Mouse (Mus musculus) brain, embryonic 14.5 days (tissue): ENCODE measurements around the gene Sowahc. TPM values are rescaled to one million over a fixed set of nuclear protein-coding genes. Genes with fewer than 3 reads are reported as not detected.

Source experiments
- DNase-seq: peaks from one replicate; pipeline ENCODE4 v3.0.0-alpha.2; 2011; ENCODE audit warnings: low read depth
- CTCF ChIP-seq: fragments of 200-500 bp; IDR thresholded peaks from 2 replicates; pipeline ENCODE4 v1.5.1; 2012; ENCODE audit warnings: inconsistent platforms, mild to moderate bottlenecking, moderate library complexity, borderline replicate concordance; ENCODE audit not compliant: insufficient read depth, insufficient read length; ENCODE audit errors: extremely low read depth
- POLR2A ChIP-seq: fragments of 200-500 bp; IDR thresholded peaks from 2 replicates; pipeline ENCODE4 v1.6.1; 2012; ENCODE audit warnings: mild to moderate bottlenecking, inconsistent platforms, borderline replicate concordance; ENCODE audit not compliant: poor library complexity, insufficient read depth, insufficient read length, severe bottlenecking; ENCODE audit errors: extremely low read depth
- polyA plus RNA-seq: library from polyadenylated mRNA; depleted of rRNA; stranded (reverse); fragments of >200 nt; gene quantifications from 2 replicates; pipeline ENCODE4 v1.2.3, GENCODE M21; 2012; rRNA removed

Sowahc gene
- polyA plus RNA-seq, 1 experiment = 9.5 TPM

GRCm38 (mm10) chr10:59265674-59266073, 43.9 kb downstream of the Sowahc start:
- TF ChIP-seq CTCF = no peak
- TF ChIP-seq POLR2A = no peak
- no peak for DNase-seq

- no peak for TF ChIP-seq CTCF
- DNase-seq = no peak
These were observed 44.3 kb downstream of the Sowahc start for GRCm38 (mm10) chr10:59266097-59266496.

GRCm38 (mm10) chr10:59267275-59267674, 45.5 kb downstream of the Sowahc start:
- DNase-seq = no peak
- TF ChIP-seq CTCF (no peak), POLR2A (no peak)

- TF ChIP-seq POLR2A (no peak), CTCF (no peak)
- no peak for DNase-seq
These were observed 46.4 kb downstream of the Sowahc start for GRCm38 (mm10) chr10:59268109-59268508.

GRCm38 (mm10) chr10:59268754-59269153, 47.0 kb downstream of the Sowahc start:
- TF ChIP-seq CTCF = no peak
- no peak for TF ChIP-seq POLR2A
- no peak for DNase-seq

- no peak for DNase-seq
- TF ChIP-seq POLR2A (no peak), CTCF (no peak)
These were observed 54.0 kb downstream of the Sowahc start for GRCm38 (mm10) chr10:59275745-59276144.

Other genes starting within 250 kb of the Sowahc start
- 22.1 and 27.1 TPM in 2 replicates for gene Sept10, start 106 bp upstream of the Sowahc start, polyA plus RNA-seq
- 16.0 and 21.0 TPM in 2 replicates for gene P4ha1, start 101.3 kb downstream of the Sowahc start, polyA plus RNA-seq
- gene Gm10273, start 173.7 kb downstream of the Sowahc start, polyA plus RNA-seq = 4.9 and 7.1 TPM in 2 replicates
- 0.08 TPM in 1 of 2 replicates, not detected in the other for gene Pla2g12b, start 181.7 kb downstream of the Sowahc start, polyA plus RNA-seq
- 0.42 and 0.50 TPM in 2 replicates for gene Oit3, start 219.8 kb downstream of the Sowahc start, polyA plus RNA-seq